Mouse (Mus musculus) frontal cortex, postnatal 10 days (tissue): ENCODE measurements at regions not wholly inside any gene's neighbourhood (a gene's known extent, or its start where the extent isn't known, plus 50 kb on each side); places are given as distances from the start of the nearest gene placed in this dataset.
A peak's percentile ranks its signal among the peaks of the same experiment; 100 is the strongest.

Experiments used
- DNase-seq, 2 experiments: peaks; one replicate each; pipeline ENCODE4 v3.0.0; 2022; ENCODE audit warnings: low spot score in 2 of 2, mixed read lengths in 1 of 2

- no peak for DNase-seq
These were observed 50.8 kb upstream of the Ptpn13 start for GRCm38 (mm10) chr5:103374162-103374561.

- no peak for DNase-seq
These were observed 51.9 kb upstream of the Ptpn13 start for GRCm38 (mm10) chr5:103373089-103373488.

- DNase-seq = no peak
These were observed 54.5 kb upstream of the Ptpn13 start for GRCm38 (mm10) chr5:103370456-103370855.

- no peak for DNase-seq
These were observed 56.0 kb upstream of the Ptpn13 start for GRCm38 (mm10) chr5:103368993-103369392.

GRCm38 (mm10) chr5:103367201-103367671 is 57.8 kb upstream of the Ptpn13 start:
- DNase-seq = no peak

GRCm38 (mm10) chr5:103365700-103366448 is 59.1 kb upstream of the Ptpn13 start:
- DNase-seq = no peak

- no peak for DNase-seq
These were observed 59.9 kb upstream of the Ptpn13 start for GRCm38 (mm10) chr5:103364791-103365699.

GRCm38 (mm10) chr5:103360775-103361247 is 64.2 kb upstream of the Ptpn13 start:
- DNase-seq = no peak

- no peak for DNase-seq
These were observed 64.6 kb upstream of the Ptpn13 start for GRCm38 (mm10) chr5:103360360-103360759.

GRCm38 (mm10) chr5:103357558-103357957 is 67.4 kb upstream of the Ptpn13 start:
- no peak for DNase-seq

- no peak for DNase-seq
These were observed 68.5 kb upstream of the Ptpn13 start for GRCm38 (mm10) chr5:103356500-103356899.

GRCm38 (mm10) chr5:103355372-103356300 is 69.4 kb upstream of the Ptpn13 start:
- DNase-seq = peak in 1 of 2 experiments; percentile 31

- no peak for DNase-seq
These were observed 81.1 kb upstream of the Ptpn13 start for GRCm38 (mm10) chr5:103343869-103344268.

GRCm38 (mm10) chr5:103341456-103341855 is 83.5 kb upstream of the Ptpn13 start:
- DNase-seq = no peak

- no peak for DNase-seq
These were observed 84.4 kb upstream of the Ptpn13 start for GRCm38 (mm10) chr5:103340626-103341025.

GRCm38 (mm10) chr5:103336689-103337490 is 88.1 kb upstream of the Ptpn13 start:
- no peak for DNase-seq

- peak; percentile 19 to 25 for DNase-seq
These were observed 88.9 kb upstream of the Ptpn13 start for GRCm38 (mm10) chr5:103335916-103336688.

- no peak for DNase-seq
These were observed 98.6 kb upstream of the Ptpn13 start for GRCm38 (mm10) chr5:103326412-103326811.

- no peak for DNase-seq
These were observed 104.7 kb upstream of the Ptpn13 start for GRCm38 (mm10) chr5:103320341-103320740.
